In genomic region chr2:45656011-45656410, GRCm38 (mm10) we compare ENCODE assay signal across 21 mouse cellular contexts.
DNase-seq lines count a peak whose midpoint lies in the region; ATAC-seq and TF ChIP-seq lines count a peak whose summit lies in the region.
"Had no signal": no experiment of that assay in that cellular context is flagged by ENCODE, and none has a peak within 500 bp of the region (broad histone marks: within the 10 kb centered on the region; RNA-seq: fewer than 3 reads in every experiment).

No protein-coding gene starts in this region.

- H3K4me1 ChIP-seq in embryonic facial prominence, embryonic 14.5 days (ENCODE audit: control insufficient read depth, insufficient read depth, low read length) = no peaks in the 10 kb centered on the region
- 0 out of 2 replicates have a peak, but pooled peaks cover 3% of the 10 kb centered on the region for H3K4me1 ChIP-seq in embryonic facial prominence, embryonic 10.5 days
- H3K4me1 ChIP-seq in kidney, postnatal 0 days (replicated peaks; ENCODE audit: insufficient read depth, low read length) = no peaks in the 10 kb centered on the region
- H3K4me1 ChIP-seq in kidney, embryonic 16.5 days (ENCODE audit: insufficient read depth, low read length) = no peaks in the 10 kb centered on the region
- H3K4me1 ChIP-seq in embryonic fibroblast, embryonic 13.5 days (ENCODE audit: control insufficient read depth, insufficient read depth, low read length) = peaks cover 6% of the 10 kb centered on the region
- no peaks in the 10 kb centered on the region for H3K4me1 ChIP-seq in intestine, embryonic 15.5 days (replicated peaks)
- H3K4me1 ChIP-seq: embryonic facial prominence, embryonic 13.5 days; forebrain, embryonic 10.5 days; heart, embryonic 12.5 days; hindbrain, embryonic 13.5 days had no signal

- no peak overlapping the region for H3K9ac ChIP-seq in embryonic facial prominence, embryonic 14.5 days (ENCODE audit: low read depth, low read length)
- no peak overlapping the region for H3K9ac ChIP-seq in kidney, postnatal 0 days (ENCODE audit: low read depth, low read length)
- H3K9ac ChIP-seq in kidney, embryonic 16.5 days (replicated peaks; ENCODE audit: low read length) = no peak overlapping the region
- H3K9ac ChIP-seq in intestine, embryonic 15.5 days = no peak overlapping the region
- H3K9ac ChIP-seq: embryonic facial prominence, embryonic 13.5 days; heart, embryonic 12.5 days; hindbrain, embryonic 13.5 days had no signal

- H3K4me2 ChIP-seq in embryonic facial prominence, embryonic 14.5 days (ENCODE audit: low read depth, low read length) = no peak overlapping the region
- H3K4me2 ChIP-seq in kidney, postnatal 0 days (ENCODE audit: low read length) = no peak overlapping the region
- H3K4me2 ChIP-seq in kidney, embryonic 16.5 days (replicated peaks; ENCODE audit: low read depth, low read length) = no peak overlapping the region
- H3K4me2 ChIP-seq in intestine, embryonic 15.5 days (replicated peaks) = no peak overlapping the region
- H3K4me2 ChIP-seq: embryonic facial prominence, embryonic 13.5 days; heart, embryonic 12.5 days; hindbrain, embryonic 13.5 days had no signal

- no peak overlapping the region for H3K4me3 ChIP-seq in embryonic facial prominence, embryonic 14.5 days (ENCODE audit: low read depth, low read length)
- no peak overlapping the region for H3K4me3 ChIP-seq in embryonic facial prominence, embryonic 10.5 days
- H3K4me3 ChIP-seq in kidney, postnatal 0 days (replicated peaks; ENCODE audit: low read depth, low read length) = no peak overlapping the region
- no peak overlapping the region for H3K4me3 ChIP-seq in kidney, embryonic 16.5 days (ENCODE audit: low read length)
- no peak overlapping the region for H3K4me3 ChIP-seq in embryonic fibroblast, embryonic 13.5 days (ENCODE audit: insufficient read depth, low read length)
- H3K4me3 ChIP-seq in intestine, embryonic 15.5 days (replicated peaks) = no peak overlapping the region
- H3K4me3 ChIP-seq: embryonic facial prominence, embryonic 13.5 days; erythroblast, embryonic 14.5 days; forebrain, embryonic 10.5 days; heart, embryonic 12.5 days; hindbrain, embryonic 13.5 days had no signal

- no peaks in the 10 kb centered on the region for H3K27me3 ChIP-seq in embryonic facial prominence, embryonic 14.5 days (replicated peaks; ENCODE audit: control insufficient read depth, insufficient read depth, low read length)
- no peaks in the 10 kb centered on the region for H3K27me3 ChIP-seq in embryonic facial prominence, embryonic 10.5 days (replicated peaks; ENCODE audit: low read depth, poor library complexity, severe bottlenecking)
- no peaks in the 10 kb centered on the region for H3K27me3 ChIP-seq in kidney, postnatal 0 days (ENCODE audit: insufficient read depth, low read length)
- H3K27me3 ChIP-seq in kidney, embryonic 16.5 days (ENCODE audit: insufficient read depth, low read length) = no peaks in the 10 kb centered on the region
- no peaks in the 10 kb centered on the region for H3K27me3 ChIP-seq in intestine, embryonic 15.5 days (replicated peaks)
- H3K27me3 ChIP-seq: embryonic facial prominence, embryonic 13.5 days; heart, embryonic 12.5 days; hindbrain, embryonic 13.5 days had no signal

- H3K36me3 ChIP-seq in embryonic facial prominence, embryonic 14.5 days (ENCODE audit: control insufficient read depth, insufficient read depth, low read length) = no peaks in the 10 kb centered on the region
- H3K36me3 ChIP-seq in embryonic facial prominence, embryonic 10.5 days (replicated peaks) = no peaks in the 10 kb centered on the region
- H3K36me3 ChIP-seq in kidney, postnatal 0 days (ENCODE audit: insufficient read depth, low read length) = no peaks in the 10 kb centered on the region
- H3K36me3 ChIP-seq in kidney, embryonic 16.5 days (ENCODE audit: insufficient read depth, low read length) = no peaks in the 10 kb centered on the region
- H3K36me3 ChIP-seq in intestine, embryonic 15.5 days = no peaks in the 10 kb centered on the region
- H3K36me3 ChIP-seq: embryonic facial prominence, embryonic 13.5 days; forebrain, embryonic 10.5 days; heart, embryonic 12.5 days; hindbrain, embryonic 13.5 days had no signal

- WGBS in embryonic facial prominence, embryonic 14.5 days = 36% methylated on average over 1 of the region's 1 CpGs
- WGBS in embryonic facial prominence, embryonic 10.5 days = 53% methylated on average over 1 of the region's 1 CpGs
- WGBS in kidney, postnatal 0 days = 32% methylated on average over 1 of the region's 1 CpGs
- WGBS in kidney, embryonic 16.5 days = 43% methylated on average over 1 of the region's 1 CpGs
- WGBS in intestine, embryonic 15.5 days = 60% methylated on average over 1 of the region's 1 CpGs

- peak; percentile 33 for DNase-seq in embryonic facial prominence, embryonic 14.5 days (ENCODE audit: low spot score)
- no peak for DNase-seq in embryonic facial prominence, embryonic 10.5 days (ENCODE audit: low spot score)
- peak; percentile 71 for DNase-seq in kidney, postnatal 0 days (ENCODE audit: low spot score)
- no peak for DNase-seq in lung, postnatal 14 days
- DNase-seq: adrenal gland, postnatal 14 days; cerebellum, adult 11-12 months; cerebellum, adult 9-10 months; cerebellum, postnatal 25 days; gastrocnemius, postnatal 10 days; heart, postnatal 10 days; kidney, adult 18-20 months had no signal

- TF ChIP-seq POLR2A in embryonic fibroblast, embryonic 13.5 days (IDR thresholded peaks at IDR 0.05; ENCODE audit: low read depth, low read length) = no peak

- no peak for ATAC-seq in embryonic facial prominence, embryonic 14.5 days (ENCODE audit: low read depth)
- ATAC-seq in kidney, postnatal 0 days (replicated peaks; ENCODE audit: low FRiP score, low read depth) = no peak
- no peak for ATAC-seq in kidney, embryonic 16.5 days (ENCODE audit: low FRiP score, low TSS enrichment)
- no peak for ATAC-seq in intestine, embryonic 15.5 days
- ATAC-seq: forebrain, embryonic 14.5 days; hindbrain, postnatal 0 days had no signal

- no peak for TF ChIP-seq CTCF in kidney, postnatal 0 days (IDR thresholded peaks at IDR 0.05; ENCODE audit: low read depth)
- TF ChIP-seq CTCF in embryonic fibroblast, embryonic 13.5 days (IDR thresholded peaks at IDR 0.05; ENCODE audit: borderline replicate concordance, insufficient read depth, low read length) = no peak

- H3K9me3 ChIP-seq in embryonic facial prominence, embryonic 14.5 days (ENCODE audit: control insufficient read depth, low read length) = 0 out of 2 replicates have a peak, but pooled peaks cover 4% of the 10 kb centered on the region
- no peaks in the 10 kb centered on the region for H3K9me3 ChIP-seq in embryonic facial prominence, embryonic 10.5 days
- H3K9me3 ChIP-seq in kidney, postnatal 0 days (replicated peaks; ENCODE audit: low read length) = no peaks in the 10 kb centered on the region
- H3K9me3 ChIP-seq in kidney, embryonic 16.5 days (ENCODE audit: low read length) = peaks cover 3% of the 10 kb centered on the region; the same call in 1 of the 2 replicates
- no peaks in the 10 kb centered on the region for H3K9me3 ChIP-seq in intestine, embryonic 15.5 days
- H3K9me3 ChIP-seq: embryonic facial prominence, embryonic 13.5 days; forebrain, embryonic 10.5 days; heart, embryonic 12.5 days had no signal

- no peak overlapping the region; the same call in 1 of the 2 replicates for H3K27ac ChIP-seq in embryonic facial prominence, embryonic 14.5 days (replicated peaks; ENCODE audit: low read depth, low read length)
- H3K27ac ChIP-seq in embryonic facial prominence, embryonic 10.5 days (replicated peaks) = no peak overlapping the region
- no peak overlapping the region for H3K27ac ChIP-seq in kidney, postnatal 0 days
- H3K27ac ChIP-seq in kidney, embryonic 16.5 days (ENCODE audit: low read length) = no peak overlapping the region
- H3K27ac ChIP-seq in embryonic fibroblast, embryonic 13.5 days (ENCODE audit: insufficient read depth, low read length) = peak overlapping the region; percentile 54; the same call in 1 of the 2 replicates
- no peak overlapping the region for H3K27ac ChIP-seq in intestine, embryonic 15.5 days
- H3K27ac ChIP-seq: embryonic facial prominence, embryonic 13.5 days; forebrain, embryonic 10.5 days; hindbrain, embryonic 13.5 days; hindbrain, postnatal 0 days had no signal

Comparison
In these comparisons a context has a peak if more than half of its experiments do, and no peak if none do; other contexts are left out.
1. DNase-seq: peak in embryonic facial prominence, embryonic 14.5 days (single experiment) and kidney, postnatal 0 days (single experiment); none in embryonic facial prominence, embryonic 10.5 days (single experiment) and lung, postnatal 14 days (single experiment).